Mouse (Mus musculus): ENCODE results near the gene 4931406P16Rik.
A peak's percentile ranks its signal among the peaks of the same experiment; 100 is the strongest.

4931406P16Rik gene

DNA sequence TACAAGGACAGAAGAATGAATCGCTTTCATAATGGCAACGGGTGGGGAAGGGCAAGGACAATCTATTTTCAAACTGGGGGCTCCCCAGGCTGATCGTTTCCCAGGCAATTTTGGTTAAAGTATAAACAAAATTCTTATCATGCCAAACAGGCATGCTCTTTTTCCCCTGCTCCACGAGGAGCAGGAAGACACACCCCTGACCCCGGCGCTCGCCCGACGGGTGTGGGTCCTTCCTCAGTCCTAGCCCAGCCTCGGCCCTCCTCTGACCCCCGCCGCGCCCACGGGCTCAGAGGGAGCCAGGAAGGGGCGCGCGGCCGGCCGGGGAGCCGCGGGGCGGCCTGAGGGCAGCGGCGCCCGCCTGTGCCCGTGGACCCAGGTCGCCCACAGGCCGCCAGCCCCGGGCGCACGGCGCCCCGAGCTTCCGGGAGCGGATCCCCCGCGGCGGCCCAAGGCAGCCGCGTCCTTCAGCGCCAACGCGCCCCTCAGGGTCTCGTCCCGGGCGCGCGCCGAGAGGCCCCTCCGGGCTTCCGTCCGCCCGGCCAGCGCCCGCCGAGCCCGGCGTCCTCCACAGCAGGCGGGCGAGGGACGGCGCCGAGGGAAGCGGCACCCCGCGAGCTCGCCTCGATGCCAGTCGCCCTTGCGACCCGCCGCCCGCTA is 437 bp downstream of the 4931406P16Rik start:
- peak; percentile 27 to 30 for DNase-seq (ENCODE audit: low spot score in 2 of 2)

DNA sequence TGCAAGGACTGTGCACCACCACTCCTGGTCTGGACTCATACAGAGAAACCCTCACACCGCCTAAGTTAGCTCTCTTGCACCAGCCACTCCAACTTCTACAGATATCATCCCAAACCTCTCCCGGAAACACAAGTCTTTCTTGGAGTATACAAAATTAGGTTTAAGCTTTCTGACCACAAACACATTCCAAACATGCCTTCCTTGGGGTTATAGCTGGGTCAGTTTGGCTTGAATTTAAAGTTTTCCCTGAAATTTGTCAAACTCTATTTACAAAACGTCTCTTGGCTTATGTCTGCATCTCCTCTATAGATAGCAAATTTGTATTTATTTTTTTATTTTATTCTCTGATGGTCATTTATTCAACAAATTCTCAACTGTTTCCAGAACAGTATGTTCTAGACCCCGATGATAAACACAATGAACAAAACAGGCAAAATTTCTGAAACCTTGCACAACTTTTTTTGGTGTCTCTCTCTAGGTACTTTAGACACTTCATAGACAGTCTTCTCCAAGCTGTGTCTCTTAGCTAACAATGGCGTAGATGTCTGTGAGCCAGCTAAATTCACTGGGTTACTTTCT is 4.1 kb downstream of the 4931406P16Rik start:
- no peak for DNase-seq (ENCODE audit: low spot score in 2 of 2)

DNA sequence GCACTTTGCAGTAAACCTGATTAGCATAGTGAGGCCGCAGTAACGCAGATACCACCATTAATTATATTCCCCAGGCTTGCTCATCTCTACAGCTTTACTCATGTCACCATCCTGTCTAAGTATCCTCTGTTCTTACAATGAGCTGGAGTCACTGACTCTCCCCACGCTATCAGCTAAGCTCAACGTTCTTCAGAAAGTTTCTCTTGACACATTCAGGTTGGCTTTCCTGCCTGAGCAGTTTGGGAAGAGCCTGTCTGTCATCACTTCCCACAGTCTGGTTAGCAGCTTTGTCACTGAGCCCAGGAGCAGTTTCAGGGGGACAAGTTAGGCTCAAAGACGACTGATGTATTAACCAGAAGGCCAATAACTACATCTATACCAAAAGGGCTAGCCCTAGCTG is 4.8 kb downstream of the 4931406P16Rik start:
- DNase-seq (ENCODE audit: low spot score in 2 of 2): no peak

DNA sequence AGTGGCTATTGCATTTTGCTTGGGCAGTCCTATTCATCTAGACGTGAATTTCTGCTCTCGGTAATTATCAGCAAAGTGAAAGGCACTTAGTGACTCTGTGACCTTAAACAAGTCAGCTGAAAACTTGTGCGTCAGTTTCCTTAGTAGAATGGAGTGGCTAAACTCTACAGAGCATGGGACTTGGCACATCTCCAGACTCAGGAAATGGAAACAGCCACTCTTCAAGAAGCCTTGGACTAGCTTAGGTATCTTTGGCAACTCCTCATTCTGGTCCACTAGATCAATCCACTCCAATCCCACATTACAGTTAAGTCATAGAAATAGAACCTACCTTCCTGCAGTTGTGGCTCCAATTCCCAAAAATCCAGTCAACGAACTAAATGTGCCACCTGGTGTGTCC is 7.9 kb downstream of the 4931406P16Rik start:
- DNase-seq (ENCODE audit: low spot score in 2 of 2): no peak

DNA sequence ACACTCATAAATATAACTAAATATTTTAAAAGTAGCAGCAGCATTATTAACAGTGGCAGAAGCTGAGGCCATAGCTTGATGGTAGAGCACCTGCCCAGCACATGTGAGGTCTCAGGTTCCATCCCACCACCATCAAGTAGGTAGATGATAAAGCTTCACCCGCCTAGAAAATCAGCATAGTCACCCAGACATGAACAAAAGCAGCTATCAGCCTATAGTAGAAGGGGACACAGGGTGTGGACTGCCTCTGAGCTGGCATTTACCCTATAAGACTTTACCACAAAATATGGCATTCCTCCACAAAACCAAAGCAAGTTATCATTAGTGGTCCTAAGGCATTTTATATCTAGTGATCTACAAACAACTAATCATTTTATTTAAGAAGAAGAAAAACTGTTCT is 10.7 kb downstream of the 4931406P16Rik start:
- no peak for DNase-seq (ENCODE audit: low spot score in 2 of 2)

DNA sequence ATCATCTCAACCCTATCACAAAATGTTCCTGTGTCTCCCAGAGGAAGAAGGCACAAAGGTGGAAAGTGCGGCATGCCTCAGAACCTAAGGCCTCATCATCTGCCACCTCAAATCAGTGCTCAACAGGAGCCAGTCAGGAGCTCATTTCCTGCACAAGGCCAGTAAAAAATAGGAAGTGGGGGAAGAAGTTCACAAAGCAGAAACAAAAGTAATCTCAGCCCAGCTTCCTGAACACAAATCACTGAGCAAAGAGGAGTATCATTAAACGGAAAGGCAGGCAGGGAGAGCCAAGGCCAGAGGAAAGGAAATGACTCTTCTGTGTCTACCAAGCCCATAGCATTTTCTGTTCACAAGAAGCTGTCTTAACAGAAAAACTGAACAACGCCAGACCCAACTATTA is 11.4 kb downstream of the 4931406P16Rik start:
- no peak for DNase-seq (ENCODE audit: low spot score in 2 of 2)

DNA sequence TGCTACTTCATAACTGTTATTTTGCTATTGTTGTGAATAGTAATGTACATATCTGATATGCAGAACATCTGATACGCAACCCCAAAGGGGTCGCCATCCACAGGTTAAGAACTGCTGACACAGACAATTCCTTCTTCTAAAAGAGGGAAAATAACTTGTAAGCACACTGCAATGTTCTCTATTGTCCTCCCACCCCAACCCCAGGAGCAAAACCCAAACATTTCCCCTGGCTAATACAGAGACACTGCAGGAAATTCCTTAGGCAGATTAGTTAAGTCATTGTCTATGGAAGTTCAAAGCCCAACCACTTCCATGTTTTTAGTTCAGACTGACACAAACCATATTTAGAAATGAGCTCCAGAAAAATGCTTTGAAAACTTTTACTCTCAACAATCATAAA is 14.5 kb downstream of the 4931406P16Rik start:
- DNase-seq (ENCODE audit: low spot score in 2 of 2): no peak

DNA sequence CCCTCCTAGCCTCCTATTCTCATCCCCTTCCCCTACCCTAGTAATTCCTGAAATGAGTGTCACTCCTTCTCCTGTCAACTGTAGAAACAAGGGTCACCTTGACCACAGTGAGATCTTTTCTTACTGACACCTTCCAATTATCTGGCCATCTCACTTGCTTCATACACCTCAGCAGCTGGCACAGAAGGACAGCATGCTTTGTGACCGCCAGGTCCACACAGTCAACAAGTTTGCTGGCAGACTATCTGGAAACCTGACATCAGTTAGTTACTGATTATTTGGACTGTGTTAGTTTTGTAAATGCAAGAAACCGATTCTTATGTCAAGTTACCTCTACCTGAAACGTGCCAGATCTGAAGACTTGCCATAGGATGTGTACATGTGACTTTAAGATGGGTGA is 17.2 kb downstream of the 4931406P16Rik start:
- no peak for DNase-seq (ENCODE audit: low spot score in 2 of 2)

DNA sequence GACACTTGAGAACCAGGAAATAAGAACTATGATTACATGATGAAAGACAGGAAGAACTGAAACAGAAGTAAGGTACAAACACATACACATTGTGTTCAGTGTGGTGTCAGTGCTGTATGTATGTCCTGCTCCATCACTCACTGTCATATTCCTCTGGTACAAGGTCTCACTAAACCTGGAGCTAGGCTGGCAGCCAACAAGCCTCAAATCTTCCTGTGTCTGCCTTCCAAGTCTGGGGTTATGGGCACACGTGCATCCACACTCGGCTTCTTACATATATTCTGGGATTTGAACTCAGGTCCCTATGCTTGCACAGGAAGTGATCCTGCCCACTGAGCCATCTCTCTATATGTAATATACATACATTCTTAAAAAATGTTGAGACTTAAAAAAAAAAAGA is 20.7 kb downstream of the 4931406P16Rik start:
- no peak for DNase-seq (ENCODE audit: low spot score in 2 of 2)

DNA sequence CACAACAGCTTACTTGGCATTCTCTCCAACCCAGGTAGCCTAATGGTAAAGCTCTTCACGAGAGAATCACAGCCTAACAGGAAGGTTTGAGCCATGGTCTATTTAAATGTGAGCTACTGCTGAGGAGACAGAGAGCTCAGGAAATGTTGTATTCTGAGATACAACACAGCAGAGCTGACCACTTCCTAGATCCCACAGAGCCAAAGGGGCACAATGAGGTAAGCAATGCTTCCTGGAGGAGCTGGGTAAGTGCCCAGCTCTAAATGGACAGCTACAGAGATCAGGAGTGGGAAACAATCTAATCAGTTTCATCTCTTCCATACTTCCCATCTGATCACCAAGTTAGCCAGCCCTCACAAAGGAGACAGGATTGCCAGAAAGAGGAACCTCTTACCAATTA is 22.1 kb downstream of the 4931406P16Rik start:
- DNase-seq (ENCODE audit: low spot score in 2 of 2): no peak

DNA sequence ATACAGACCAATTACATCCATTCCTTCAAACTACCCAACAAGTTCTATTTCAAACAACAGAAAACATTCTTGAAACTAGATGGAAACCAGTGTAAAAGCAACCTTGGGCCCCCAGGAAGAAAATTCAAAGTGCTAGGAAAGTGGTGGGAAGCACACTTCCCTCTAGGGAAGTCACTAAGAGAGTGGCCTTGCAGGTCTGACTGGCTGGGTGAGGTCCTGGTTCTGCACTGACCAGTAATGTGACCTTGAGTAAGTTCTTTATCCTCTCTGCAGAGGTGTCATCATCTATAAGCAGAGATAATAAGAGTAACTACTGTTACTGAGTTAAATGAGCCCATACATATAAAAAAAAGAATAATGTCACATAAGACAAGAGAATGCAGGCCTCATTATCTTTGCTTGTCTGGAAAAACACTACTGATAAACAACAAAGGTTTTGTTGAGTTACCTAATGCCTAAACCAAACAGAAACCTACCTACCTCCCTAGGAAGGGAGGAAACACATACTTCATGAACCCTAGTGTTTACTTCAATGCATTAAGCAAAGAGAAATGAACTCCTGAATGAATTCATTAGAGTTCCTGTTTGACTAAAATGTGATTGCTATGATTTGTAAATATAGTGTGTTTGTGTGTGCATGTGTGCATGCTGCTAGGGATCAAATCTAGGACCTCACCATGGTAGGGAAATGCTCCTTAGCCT is 22.8 kb downstream of the 4931406P16Rik start:
- DNase-seq (ENCODE audit: low spot score in 2 of 2): no peak

DNA sequence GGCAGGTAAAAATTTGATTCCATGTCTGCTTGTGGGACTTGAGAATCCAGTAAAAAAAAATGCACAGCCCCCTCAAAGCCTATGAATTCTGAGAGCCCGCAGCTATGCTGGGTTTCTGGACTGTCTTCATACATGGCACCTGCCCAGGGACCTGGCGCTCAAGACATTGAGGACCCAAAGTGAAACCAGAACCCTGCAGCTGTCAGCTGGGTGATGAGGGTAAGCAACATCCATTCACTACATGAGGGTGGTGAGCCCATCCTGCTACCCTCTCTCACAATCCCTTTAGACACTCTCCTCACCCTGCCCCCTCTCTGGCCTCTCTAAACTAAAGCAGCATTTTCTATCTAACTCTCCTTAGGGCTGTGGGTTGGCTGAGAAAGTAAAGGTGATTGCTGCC is 35.7 kb downstream of the 4931406P16Rik start:
- DNase-seq (ENCODE audit: low spot score in 2 of 2): no peak

DNA sequence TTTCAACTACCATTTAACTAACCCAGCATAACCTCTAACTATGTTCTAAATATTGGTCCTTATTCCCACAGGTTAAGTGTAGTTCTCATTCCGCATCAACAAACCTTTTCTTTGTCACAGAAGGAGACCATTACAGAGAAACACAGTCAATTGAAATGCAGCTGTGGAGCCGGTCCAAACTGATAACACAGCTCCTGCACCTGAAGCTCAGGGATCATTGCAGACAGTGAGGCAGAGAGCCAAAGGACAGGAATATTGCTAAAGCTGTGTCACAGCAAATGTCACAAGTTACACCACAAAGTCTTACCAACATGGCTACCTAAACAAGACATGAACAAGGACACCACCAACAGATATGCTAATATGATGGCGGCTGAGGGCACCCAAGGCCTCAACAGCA is 37.3 kb downstream of the 4931406P16Rik start:
- DNase-seq (ENCODE audit: low spot score in 2 of 2): no peak

DNA sequence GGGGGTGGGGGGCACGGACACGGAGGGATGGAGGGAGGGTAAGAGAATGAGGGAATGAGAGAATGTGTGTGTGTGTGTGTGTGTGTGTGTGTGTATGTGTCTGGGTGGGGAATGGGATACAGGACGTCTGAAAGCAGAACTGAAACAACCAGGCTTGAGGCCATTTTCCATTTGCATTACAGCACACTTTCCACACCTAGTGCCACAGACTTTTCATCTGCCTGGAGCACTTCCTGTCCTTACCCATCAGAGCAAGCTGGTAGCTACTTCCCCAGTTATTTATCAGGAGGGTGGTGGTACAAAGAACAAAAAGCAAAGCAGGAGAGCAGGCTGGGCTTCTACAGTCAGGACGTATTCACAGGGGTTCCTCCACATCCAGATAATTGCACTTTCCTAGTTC is 40.9 kb downstream of the 4931406P16Rik start:
- no peak for DNase-seq (ENCODE audit: low spot score in 2 of 2)

DNA sequence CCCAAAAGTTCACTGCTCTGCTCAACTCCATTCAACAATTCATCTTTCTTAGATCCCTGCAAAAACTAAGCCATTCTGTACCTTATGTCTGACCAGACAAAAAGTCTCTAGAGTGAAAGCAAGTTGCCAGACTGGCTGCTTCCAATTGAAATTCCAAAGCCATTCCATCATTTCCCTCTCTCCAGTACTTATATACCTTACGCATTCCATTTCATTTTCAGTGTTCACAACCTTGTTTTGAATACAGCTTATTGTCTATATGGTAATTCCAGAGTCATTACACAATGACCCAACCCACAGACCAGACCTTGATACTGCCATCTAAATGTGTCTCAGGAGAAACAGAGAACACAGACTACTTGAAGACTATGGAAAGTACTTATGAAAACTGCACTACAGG is 44.9 kb downstream of the 4931406P16Rik start:
- no peak for DNase-seq (ENCODE audit: low spot score in 2 of 2)

DNA sequence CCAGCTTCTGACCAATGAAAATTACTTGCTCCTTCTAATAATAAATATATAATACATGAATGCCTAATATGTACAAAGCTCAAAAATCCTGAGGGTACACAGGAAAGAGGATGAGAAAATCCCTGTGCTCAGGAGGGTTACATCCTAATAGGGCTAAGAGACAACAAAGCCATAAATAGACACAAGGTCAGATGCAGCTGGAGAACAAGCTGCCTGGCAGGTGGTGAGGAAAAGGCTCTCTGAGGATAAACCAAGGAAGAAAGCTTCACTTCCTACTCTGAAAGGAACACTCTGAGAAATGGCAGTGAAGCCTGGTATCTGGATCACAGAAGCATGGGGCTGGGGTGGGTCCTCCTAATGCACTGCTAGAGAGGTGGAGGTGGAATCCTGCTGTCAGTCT is 46.9 kb downstream of the 4931406P16Rik start:
- no peak for DNase-seq (ENCODE audit: low spot score in 2 of 2)

DNA sequence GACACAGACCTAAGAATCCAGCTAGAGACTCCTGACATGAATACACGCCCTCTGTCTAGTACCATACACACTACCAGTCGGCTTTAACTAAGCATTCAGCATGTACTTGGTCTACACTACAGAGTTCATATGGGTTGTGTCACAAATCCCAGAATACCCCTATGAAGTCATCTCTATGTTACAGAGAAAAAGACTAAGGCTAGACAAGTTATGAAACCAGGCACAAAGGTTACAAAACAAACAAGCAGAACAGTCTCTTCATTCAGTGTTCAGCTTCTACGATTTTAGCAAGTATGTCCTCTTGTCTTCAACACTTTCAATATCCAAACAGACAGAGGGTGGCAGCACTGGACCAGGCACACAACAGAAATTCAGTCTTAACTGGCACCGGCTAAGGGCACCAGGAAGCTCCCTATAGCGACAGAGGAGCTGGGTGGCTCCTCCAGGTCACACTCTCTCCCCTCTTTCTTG is 47.4 kb downstream of the 4931406P16Rik start:
- DNase-seq (ENCODE audit: low spot score in 2 of 2): peak; percentile 9 to 49

DNA sequence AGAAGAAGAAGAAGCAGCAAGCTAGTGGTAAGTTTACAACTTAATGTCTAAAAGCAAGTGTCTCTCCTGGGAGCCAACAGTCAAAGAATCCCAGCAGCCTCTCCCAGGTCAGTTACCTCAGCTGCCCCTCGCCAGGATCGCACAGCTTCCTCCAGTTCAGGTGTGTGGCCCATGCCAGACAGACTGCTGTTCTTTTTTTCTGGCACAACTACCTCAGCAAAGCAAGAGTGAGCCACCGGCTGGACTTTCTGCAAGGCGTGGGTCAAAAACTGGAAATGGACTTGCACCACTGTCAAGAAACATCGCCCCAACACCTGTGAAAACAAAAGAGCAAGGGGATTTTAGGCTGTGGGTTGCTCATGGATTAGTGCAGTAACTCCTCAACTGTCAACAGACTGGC is 49.9 kb downstream of the 4931406P16Rik start:
- no peak for DNase-seq (ENCODE audit: low spot score in 2 of 2)

DNA sequence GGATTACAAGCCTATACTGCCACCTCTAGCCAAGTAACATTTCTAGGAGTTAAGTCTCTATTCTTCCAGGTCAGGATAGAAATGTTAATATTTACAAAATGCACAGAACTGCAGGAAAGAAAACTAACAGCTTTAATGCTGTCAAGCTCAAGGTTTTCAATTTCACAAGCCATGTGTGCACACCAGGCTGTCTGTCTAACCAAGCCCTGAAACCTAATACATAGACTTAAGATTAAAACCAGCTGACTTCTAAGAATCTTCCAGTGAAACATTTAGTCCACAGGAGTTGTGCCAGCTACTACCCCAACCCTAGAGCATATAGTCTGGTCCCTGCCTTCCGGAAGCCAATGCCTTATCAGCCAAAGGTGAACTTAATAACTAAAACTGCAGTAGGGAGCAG is 54.9 kb downstream of the 4931406P16Rik start:
- DNase-seq (ENCODE audit: low spot score in 2 of 2): no peak

DNA sequence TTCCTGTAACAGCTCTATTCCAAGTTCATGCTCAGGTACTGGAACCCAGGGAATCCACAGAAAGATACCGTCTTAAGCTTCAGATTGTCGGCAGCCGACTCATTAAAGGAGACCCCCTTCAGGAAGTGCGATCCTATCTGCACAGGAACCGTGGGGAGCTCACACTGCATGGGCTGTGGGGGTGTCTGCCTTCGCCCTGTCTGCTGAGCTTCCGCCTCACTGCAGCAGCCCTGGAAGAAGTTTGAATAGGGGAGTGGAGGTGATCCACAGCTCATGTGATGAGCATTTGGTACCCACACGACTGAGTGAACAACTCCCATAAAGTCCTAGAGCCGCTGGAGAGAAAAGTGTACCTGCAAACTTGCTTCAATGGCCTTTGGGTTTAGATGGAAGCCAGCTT is 56.1 kb downstream of the 4931406P16Rik start:
- DNase-seq (ENCODE audit: low spot score in 2 of 2): no peak

DNA sequence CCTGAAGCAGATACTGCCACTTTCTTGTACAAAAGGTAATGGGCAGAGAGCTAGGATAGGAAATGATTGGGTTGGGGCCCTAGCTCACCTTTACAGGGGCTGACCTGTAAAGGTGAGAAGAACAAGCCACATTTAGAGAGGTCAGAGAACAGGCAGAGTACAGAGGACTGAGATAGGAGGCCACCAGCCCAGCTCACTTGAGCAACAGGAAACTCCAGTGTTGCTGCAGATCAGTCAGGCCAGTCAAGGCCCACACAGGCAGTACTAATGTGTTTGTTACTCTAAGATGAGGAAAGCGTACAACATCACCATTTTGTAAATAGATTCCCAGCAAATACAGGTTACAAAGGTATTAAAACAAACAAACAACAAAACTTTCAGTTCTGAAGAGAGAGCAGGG is 57.4 kb downstream of the 4931406P16Rik start:
- no peak for DNase-seq (ENCODE audit: low spot score in 2 of 2)

DNA sequence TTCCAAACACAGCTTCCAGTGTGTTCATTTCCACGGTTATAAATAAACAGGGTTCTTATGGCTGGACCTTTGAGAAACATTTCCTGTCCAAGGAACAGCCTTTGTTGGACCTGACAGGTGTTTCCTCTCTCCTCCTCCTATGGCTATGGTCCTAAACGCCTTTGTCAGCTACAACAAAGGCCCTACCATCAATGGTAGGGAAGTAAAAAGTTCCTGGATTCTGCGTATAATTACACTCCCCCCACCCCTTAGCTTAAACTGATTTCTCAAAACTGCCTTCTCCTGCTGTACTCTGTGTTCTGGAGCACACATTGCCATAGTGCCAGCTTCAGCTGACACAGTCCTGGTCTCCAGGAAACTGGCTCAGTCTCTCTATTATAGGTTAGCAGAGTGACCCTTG is 58.2 kb downstream of the 4931406P16Rik start:
- DNase-seq (ENCODE audit: low spot score in 2 of 2): no peak

DNA sequence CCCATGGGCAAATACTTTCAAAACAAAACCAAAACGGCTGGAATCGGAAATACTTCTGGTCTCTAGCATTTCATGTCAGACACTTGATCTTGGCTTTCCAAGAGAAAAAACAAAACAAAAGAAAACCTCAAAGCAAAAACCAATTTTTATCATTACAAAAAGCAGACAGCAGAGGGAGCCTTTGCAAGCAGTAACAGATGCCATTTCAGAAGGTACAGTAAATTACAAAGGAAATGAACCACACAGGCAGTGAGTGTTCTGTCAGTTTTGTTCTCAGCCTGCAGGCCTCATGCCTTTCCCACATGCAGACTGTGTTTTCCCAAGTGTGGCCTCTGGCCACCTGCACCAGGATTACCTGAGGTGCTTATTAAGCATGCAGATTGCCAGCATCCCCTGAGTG is 61.3 kb downstream of the 4931406P16Rik start:
- peak in 1 of 2 experiments; percentile 39 for DNase-seq (ENCODE audit: low spot score in 2 of 2)

Data from thymus, postnatal 10 days (tissue).